Mouse (Mus musculus): ENCODE results near the gene Cdc42bpa.
A peak's percentile ranks its signal among the peaks of the same experiment; 100 is the strongest.

Gene Cdc42bpa

DNA sequence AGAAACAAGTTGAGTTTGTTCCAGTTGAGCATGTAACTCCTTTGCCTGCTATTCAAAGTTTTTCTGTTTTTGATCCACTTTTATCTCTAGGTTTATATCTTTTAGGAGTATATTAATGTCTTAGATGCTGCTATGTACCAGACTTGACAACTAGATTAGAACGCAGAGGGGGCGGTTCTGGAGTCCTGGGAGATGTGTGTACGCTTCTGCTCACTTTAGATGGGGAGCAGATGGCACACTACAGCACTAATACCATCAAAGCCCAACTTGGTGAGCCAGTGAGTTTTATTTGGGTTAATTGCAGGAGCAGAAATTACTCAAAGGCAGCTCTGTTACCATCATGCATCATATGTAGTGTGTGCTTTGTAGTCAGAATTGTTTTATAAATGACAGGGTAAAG is 77.2 kb downstream of the Cdc42bpa start:
- no peak for DNase-seq

DNA sequence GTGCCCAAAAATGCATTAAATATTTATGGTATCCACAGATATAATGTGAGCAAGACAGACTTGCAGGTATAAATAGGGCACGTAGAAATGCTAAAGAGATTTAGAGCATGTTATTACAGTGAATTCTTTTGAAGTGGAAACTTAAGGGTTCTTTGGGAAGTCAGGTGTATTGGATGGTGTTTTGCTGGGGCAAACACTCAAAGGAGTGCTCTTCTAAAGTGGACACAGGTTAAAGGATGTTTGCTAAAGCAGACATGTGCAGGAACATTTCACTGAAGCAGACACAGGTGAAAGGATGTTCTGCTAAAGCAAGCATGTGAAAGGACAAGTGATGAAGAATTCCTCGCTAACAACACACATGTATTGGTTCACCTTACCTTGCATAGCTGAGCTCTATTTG is 83.9 kb downstream of the Cdc42bpa start:
- no peak for DNase-seq

DNA sequence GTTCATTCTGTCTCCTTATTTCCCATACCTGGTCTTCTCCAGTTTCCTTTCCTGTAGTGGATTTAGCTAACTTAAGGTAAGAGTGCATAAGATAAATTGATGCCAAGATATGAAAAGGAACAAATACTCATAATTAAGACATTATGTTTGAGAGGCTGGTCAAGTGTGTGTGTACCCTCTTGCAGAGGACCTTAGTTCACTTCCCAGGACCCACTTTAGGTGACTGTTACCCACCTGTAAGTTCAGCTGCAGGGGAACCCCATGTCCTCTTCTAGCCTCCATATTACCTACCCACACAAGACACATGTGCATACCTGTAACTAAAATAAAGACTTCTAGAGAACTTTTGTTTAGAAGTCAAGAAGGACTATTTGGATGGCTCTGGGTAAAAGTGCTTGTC is 84.9 kb downstream of the Cdc42bpa start:
- no peak for DNase-seq

DNA sequence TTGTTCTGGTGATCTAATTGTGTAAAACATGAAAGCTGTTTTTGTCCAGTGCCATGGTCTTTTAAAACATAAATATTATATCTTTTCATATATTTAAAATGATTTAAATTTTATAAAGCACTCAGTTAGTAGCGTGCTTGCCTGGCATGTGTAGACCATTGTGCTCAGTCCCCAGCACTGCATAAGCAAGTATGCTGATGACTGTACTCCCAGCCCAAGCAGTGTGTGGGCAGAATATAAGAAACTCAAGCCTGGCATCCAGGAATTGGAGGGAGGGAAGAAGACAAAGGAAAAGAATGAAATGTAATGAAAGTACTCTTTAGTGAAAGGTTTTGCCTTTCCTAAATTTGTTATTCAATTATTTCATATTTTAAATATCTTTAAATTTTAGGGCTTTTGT is 128.9 kb downstream of the Cdc42bpa start:
- DNase-seq = no peak

DNA sequence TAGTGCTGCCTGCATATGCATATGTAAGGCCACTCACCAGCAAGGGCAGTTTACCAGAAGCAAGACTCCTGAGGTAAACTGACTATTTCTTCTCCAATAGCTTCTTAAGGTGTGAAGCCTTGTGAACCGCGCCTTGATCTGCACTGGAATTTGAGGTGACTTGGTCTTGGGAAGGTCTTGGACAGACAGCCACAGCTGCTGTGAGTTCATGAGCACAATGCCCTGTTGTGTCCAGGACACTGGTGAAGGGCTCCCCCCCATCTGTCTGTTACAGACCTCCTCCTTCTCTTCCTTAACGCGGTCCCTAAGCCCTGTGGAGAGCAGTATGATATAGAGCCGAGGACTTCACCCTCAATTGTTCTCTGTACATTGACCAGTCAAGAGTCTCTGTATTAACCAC is 138.2 kb downstream of the Cdc42bpa start:
- no peak for DNase-seq

DNA sequence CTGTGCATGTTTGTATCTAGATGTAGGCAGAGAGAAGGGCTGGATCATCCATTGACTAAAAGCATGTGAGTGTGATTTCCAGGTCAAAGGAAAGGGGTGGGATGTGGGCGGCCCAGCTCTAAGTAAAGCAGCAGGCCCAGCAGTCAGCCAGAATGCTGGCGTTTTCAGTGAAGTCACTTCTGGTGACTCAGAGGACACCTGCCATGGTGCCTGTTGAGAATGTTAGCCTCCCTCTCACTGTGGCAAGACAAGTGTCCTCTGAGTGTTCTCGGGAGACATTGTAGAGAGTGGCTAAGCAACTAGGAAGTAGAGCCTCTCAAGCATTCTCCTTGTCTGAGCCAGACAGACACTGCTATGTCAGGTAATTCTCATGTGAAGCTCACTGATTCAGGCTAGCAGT is 144.3 kb downstream of the Cdc42bpa start:
- no peak for DNase-seq

DNA sequence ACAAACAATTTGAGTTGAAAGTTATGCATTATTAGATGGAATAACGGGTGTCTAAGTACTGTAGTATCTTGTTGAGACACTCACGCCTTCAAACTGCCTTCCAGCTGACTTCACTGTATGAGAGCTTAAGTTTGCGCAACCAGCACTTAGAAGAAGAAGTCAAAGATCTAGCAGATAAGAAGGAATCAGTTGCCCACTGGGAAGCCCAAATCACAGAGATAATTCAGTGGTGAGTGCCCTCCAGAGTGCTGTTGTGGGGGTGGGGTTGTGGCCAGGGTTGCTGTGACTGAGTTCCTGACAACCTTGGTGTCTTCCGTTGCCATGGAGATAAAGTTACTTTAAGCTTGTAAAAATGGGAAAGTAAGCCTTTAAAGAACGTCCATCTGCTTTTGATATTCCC is 148.8 kb downstream of the Cdc42bpa start:
- no peak for DNase-seq

DNA sequence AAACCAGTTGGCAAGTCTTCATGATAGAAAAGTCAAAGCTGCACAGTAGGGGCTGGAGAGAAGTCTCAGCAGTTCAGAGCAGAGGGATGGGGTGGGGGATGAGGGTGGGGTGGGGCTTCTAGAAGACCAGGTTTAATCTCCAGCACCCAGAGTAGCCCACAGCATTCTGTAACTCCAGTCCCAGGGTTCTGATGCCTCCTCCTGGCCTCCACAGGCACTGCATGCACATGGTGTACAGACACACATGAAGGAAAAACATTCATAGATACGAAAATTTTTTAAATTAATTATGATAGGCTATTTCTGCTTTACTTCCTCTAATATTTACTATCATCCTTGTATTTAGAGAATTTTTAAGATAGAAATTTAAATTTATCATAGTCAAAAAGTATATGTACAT is 156.3 kb downstream of the Cdc42bpa start:
- DNase-seq = peak; percentile 26

DNA sequence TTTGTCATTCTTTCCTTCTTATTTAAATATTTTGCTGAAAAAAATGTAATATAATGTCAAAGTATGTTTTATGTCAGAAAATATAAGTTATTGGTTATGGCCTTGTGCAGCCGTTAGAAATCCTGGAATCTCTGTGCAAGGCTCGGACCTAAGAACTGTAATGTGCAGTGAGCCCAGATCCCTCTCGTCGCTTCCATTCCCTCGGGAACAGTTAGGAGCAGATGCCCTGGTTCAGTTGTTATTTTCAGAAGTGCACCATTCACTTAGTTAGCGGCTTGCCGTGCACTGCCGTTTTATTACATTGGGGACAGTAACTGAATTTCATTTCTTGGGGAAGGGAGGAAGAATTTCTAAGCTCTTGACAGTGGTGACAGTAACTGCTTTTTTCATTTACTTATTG is 158.0 kb downstream of the Cdc42bpa start:
- DNase-seq = no peak

DNA sequence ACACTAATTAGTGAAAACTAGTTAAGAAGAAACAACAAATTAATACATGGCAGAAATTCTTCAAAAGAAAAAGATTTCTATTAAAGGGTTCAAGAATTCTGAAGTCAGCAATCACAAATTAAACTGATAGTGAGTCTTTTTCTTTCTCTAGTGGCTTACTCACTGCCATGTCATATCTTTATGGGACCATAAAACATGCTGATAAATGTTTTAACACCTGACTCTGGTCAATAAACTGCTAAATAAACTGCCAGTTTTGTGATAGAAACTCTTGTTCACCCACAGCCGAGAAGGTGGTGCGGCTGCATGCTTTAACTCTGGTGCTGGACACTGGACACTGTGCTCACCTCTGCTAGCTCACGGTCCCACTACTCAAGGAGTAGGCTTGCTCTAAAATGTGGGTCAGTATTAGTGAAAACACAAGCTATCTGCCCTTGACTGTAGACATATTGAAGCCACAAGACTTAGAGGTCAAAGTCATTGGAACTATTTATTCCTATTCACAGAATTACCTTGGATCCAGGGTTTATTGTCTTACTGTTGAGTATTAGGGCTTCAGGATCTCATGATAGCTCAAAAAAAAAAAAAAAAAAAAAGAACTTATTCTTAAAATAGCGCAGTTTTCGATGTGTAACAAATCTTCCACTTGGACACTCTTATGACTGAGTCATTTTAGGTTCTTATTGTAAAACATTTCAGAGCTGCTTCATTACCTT is 168.0 kb downstream of the Cdc42bpa start:
- no peak for DNase-seq

DNA sequence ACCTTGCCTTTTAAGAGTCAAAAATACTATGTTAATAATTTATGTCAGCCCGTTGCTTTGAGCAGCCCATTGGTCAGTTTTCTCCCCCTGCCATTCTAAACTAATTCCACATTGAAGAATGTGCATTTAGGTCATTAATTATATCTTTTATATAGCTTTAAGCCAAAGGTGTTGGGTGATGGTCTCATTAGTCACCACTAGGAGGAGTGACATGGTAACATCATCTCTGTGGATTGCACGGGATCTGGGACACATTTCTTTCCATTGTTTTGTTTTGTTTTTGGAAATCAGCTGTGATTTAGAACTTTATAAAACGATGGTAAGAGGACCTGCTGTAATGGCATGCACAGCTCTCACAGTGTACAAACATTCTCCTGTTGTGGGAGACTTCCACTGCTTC is 171.1 kb downstream of the Cdc42bpa start:
- no peak for DNase-seq

DNA sequence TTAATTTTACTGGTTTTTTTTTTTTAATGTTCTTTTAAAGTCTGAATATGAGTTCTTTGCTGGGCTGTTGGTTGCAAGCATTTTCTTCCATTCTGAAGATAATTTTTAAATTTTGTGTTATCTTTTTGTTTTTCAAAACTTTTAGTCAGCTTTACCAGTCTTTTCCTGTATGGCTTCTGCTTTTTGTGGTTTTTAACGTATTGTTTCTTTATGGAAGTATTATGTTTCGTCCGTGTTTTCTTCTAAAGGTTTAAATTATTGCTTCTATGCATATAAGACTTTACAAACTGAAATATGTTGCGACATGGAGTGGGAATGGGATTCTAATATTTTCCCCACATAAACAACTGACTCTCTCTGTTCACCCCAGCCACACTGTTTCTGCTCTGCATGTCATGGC is 171.9 kb downstream of the Cdc42bpa start:
- DNase-seq = no peak

DNA sequence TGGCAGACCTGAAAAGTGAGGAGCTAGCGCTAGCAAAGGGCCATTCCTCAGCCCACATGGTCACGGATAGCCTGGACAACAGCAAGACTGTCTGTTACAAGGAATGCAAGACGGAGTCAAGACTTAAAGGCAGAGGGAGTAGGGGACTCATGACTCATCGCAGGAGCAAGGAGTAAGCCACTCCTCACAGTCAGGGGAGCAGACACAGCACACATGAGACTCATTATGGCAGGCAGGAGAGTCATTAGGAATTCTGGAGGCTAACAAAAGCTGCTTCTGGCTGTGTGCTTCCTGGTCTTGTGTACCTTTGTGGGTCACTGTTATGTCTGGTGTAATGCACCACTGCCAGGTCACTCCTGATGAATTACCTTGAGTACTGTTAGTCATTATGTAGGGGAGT is 178.9 kb downstream of the Cdc42bpa start:
- no peak for DNase-seq

DNA sequence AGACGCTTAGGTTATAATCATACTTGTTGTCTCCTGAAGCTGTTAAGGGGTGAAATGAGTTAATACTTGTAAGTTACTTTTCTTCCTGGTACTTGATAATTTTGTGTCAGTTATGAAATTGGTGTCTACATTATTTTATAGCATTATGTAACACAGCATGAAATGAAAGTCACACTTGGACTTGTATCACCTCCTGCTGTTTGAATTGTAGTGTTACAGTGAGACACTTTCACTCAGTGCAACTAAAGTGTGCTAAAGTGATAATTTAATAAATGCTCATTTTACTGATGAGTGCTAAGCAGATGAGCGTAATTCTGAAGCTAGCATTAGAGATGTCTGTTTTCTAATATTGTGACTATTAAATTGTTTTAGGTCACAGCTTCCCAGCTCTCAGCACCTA is 180.7 kb downstream of the Cdc42bpa start:
- no peak for DNase-seq

DNA sequence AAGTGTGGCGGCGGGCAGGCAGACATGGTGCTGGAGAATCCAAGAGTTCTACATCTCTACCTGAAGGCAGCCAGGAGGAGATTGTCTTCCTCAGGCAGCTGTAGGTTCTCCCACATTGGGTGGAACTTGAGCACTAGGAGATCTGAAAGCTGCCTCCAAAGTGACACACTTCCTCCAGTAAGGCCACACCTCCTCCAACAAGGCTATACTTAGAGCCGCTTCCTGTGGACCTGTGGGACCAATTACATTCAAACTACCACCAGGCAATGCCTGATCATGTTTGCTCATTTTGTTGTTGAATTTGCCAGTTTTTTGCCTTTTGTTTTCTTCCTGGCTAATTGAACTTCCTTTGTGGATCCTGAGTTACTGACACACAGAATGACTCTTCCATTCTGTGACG is 187.8 kb downstream of the Cdc42bpa start:
- DNase-seq = no peak

DNA sequence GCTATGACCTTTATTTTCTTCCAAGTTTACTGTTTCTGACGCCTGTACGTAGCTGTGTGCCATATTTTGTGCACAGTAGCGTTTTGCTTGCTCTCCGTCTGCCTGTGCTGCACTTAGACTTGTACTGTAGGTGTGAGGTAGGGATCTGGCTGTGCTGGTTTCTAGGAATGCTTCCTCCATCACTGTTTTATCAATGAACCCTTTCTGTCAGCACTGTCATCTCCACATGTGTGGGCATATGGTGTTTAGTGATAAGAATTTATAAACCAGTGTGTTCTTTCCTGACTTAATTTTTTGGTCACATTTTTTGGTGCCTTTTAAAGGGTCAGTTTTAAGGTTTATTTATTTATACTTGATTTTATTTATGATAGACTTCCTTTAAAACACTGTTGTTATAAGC is 188.3 kb downstream of the Cdc42bpa start:
- no peak for DNase-seq

DNA sequence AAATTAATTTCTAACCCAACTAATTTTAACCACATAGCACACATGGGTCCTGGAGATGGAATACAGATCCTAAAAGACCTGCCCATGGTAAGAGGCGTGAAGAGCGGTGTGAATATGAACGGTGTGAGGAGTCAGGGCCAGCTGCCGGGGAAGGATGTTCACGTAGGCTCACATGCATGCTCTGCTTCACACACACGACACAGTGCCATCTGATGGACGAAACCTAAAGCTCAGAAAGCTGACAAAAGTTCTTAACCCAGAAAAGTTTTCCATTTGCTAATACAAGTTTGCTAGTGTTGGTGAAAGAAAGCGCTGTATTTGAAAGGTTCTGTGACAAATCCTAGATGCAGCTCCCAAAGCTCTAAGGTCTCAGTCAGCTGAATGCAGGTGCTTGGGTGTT is 190.9 kb downstream of the Cdc42bpa start:
- DNase-seq = no peak

DNA sequence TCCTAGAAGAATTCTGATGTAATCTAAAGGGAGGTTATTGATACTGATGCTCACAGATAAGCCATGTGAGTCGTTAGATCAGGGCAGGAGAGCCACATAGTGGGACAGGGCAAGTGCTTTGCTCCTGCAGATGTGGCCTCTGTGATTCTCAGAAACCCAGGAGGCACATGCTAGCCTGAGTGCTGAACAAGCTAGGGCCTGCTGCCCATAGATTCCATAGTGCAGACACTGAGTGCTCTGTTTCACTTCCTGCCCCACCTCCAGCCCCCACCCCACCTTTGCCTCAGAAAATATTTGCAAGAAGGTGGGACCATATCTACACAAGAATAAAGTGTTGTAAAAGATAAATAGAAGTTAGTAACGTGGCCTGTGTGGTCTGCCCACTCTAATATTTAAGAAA is 198.4 kb downstream of the Cdc42bpa start:
- DNase-seq = no peak

DNA sequence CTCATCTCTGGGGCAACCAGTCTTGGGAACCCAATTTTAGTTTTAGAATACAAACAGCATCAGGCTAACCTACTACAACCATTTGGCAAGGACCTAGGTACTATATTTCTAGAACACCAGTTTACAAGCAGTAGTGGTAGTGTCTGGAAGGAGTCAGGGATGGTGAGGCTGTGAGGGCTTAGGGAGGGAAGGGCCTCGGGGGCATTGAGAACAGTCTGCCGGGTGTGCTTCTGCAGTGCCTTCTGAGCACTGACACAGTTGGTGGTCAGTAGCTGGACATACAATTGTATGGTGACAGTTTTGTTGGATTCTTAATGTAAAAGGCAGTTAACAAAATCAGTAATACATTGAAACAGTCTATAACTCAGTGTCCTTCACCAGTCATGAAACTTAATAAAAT is 200.3 kb downstream of the Cdc42bpa start:
- DNase-seq = no peak

DNA sequence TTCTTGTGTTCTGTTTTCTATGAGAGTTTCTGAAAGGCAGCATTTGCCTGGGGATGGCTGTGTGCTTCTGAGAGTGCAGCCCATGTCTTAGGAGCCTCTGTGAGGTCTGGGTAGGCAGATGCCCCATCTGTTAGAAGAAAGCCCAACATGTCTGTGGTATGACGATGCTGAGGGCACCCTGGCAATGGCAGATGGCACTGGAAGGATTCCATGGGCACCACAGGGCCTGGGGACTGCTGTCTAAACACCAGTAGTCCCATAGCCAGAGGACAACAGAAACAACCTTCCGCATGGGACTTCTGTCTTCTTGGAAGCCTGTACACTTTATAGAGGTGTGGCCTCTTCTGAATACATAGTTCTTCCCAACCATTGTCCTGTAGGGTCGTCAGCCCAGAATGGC is 200.9 kb downstream of the Cdc42bpa start:
- DNase-seq = no peak

DNA sequence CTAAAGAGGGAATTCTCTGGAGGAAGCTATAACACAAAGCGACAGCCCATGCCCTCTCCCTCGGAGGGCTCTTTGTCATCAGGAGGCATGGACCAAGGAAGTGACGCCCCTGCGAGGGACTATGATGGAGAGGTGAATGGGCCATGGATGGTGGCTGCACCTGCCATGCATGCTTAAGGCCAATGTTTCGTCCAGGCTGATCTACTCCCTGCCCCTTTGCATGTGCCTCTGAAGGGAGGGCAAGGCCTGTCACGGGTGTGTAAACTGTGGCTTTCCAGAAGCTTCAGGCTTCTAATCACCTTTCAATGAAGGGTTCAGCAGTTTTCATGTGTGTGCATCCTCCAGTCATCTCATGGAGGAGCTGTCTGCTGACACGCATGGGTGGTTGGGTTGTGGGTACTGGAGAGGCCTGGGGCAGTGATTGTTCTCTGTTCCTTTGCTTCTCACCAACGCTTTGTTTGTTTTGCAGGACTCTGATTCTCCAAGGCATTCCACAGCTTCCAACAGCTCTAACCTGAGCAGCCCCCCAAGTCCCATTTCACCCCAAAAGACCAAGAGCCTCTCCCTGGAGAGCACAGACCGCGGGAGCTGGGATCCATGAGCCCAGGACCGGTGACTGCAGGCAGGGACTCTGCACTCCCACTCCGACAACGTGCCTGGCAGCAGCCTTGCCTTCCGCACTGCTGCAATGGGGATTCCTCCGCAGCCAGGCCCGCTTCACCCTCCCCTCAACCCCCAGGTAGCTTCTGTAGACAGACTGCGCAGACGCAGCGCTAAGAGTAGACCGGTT is 201.5 kb downstream of the Cdc42bpa start:
- no peak for DNase-seq

DNA sequence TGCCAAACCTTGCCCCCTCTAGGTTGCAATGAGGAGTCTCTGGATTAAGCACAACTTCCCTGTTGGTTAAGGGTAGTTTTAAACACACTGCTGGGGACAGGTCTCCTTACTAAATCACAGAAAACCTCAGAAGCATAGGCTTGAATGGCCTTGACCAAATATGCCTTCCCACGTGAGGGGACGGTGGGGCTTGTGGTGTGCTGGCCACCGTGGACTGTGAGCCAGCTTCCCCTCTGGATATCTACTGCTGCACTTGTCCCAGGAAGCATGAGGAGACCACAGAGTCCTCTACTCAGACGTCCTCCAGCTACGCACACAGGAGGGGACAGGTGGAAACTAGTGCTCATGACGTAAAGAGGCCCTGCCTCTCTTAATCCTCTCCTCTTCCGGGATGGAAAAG is 202.7 kb downstream of the Cdc42bpa start:
- no peak for DNase-seq

DNA sequence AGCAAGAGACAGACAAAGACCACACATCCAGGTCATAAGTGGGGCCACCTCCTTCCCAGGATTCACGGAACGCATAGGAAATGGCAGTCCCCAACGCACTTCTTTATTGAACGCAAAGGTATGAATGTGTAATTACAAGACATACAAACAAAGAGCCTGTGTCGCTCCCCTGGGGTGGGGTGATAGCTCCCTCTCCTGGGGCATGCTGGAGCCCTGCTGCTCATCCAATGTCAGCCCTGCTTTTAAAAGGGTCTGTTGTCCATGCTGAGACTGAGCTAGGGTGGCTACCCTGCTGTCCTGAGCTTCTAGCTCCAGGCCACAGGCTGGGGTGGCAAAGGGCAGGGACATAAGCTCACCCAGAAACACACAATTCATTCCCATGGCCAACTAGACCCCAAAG is 206.3 kb downstream of the Cdc42bpa start:
- DNase-seq = no peak

DNA sequence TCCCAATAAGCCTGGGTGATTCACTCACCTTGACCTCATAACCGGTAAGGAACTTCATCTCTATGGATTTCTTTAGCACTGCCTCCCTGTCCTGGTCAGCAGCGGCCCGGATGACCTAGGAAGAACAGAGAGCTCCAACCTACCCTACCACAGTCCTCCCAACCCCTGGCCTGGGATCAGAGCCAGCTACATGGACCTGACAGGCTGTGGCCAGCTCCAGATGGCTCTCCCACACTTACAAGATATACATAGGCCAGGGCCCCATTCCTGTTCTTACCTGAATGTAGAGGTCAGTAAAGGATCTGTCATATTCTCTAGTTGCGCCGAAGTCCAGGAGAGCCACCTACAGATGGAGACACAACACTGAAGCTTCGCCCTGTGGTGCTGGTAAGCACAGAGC is 208.0 kb downstream of the Cdc42bpa start:
- DNase-seq = no peak

DNA sequence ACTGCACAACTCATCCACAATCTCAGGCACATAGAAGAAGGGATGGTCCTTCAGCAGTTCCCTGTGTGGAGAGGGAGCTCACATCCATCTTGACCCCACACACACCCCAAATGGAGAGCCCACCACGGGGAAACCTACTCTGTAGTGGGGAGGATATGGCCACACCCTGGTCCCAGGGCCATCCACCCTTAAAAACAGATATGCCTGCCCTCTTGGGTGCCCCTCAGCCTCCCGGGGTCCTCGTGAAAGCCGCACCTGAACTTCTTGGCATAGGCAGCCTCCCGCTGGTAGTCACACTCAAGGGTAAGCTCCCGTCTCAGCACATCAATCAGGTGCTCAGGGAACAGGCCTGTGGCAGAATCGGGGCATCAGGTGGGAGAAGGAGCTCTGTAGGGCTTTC is 208.9 kb downstream of the Cdc42bpa start:
- no peak for DNase-seq
